Mouse (Mus musculus) lung, embryonic 15.5 days (tissue): ENCODE measurements around the gene Cd3d. TPM values are rescaled to one million over a fixed set of nuclear protein-coding genes. Genes with fewer than 3 reads are reported as not detected.

ENCODE experiments used
- ATAC-seq: fragments of 200-750 bp; cut with Nextera tagmentation; 2 replicates; pipeline ENCODE4 v1.8.0; 2017; ENCODE audit warnings: moderate number of reproducible peaks, borderline replicate concordance; ENCODE audit not compliant: low FRiP score, low TSS enrichment; ENCODE audit errors: extremely low read depth
- H3K27ac ChIP-seq: fragments of 300-500 bp; sonication (generic); 2 replicates; pipeline ENCODE4 v1.5.1; 2015; ENCODE audit warnings: moderate library complexity, mild to moderate bottlenecking, inconsistent platforms
- H3K27me3 ChIP-seq: fragments of 300-500 bp; sonication (generic); 2 replicates; pipeline ENCODE4 v1.6.1; 2015; ENCODE audit warnings: inconsistent platforms
- H3K36me3 ChIP-seq: fragments of 300-500 bp; sonication (generic); 2 replicates; pipeline ENCODE4 v1.6.1; 2015; ENCODE audit warnings: inconsistent platforms
- H3K4me1 ChIP-seq: fragments of 300-500 bp; sonication (generic); 2 replicates; pipeline ENCODE4 v1.6.1; 2015; ENCODE audit warnings: inconsistent platforms
- H3K4me2 ChIP-seq: fragments of 300-500 bp; sonication (generic); 2 replicates; pipeline ENCODE4 v1.6.1; 2015; ENCODE audit warnings: inconsistent platforms, mild to moderate bottlenecking, moderate library complexity
- H3K4me3 ChIP-seq: fragments of 300-500 bp; sonication (generic); 2 replicates; pipeline ENCODE4 v1.5.1; 2015; ENCODE audit warnings: mild to moderate bottlenecking, inconsistent platforms
- H3K9ac ChIP-seq: fragments of 300-500 bp; sonication (generic); 2 replicates; pipeline ENCODE4 v1.6.1; 2015; ENCODE audit warnings: inconsistent platforms
- H3K9me3 ChIP-seq: fragments of 300-500 bp; sonication (generic); 2 replicates; pipeline ENCODE4 v1.6.1; 2016; ENCODE audit warnings: inconsistent platforms
- WGBS: fragments of 180-500 bp; shearing (Covaris S2); methylation state at CpG from one replicate; pipeline ENCODE4 v1.1.7; 2015; 5-methylcytosine and 5-hydroxymethylcytosine counted together
- polyA plus RNA-seq: library from polyadenylated mRNA; unstranded; fragments of >200 nt; fragmentation: Nextera tagmentation; extraction: Ambion mirVana; gene quantifications from 2 replicates; pipeline ENCODE4 v1.2.1, GENCODE M21; 2015

Gene Cd3d
- polyA plus RNA-seq, 1 experiment from 2014 or later: 6.2 TPM

DNA sequence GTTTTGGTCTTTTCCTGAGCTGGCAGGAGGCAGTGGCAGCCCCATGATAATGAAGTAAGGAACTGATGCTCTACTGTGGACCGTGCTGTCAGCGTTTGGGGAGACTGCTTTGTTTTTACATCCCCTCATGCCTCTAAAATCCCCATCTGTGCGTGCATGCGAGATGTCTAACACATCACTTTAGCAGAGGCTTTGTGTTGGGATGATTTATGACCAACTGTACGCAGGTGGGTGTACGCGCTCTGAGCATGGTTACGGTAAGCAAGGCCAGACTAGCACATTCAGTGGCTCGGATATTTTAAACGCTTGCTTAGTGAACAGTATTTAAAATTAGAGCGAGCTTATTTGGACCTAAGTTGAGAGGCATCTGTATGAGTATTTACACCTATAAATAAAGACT lies 36.4 kb downstream of the Cd3d start:
- no peaks in the 10 kb centered on the region for H3K36me3 ChIP-seq
- no peaks in the 10 kb centered on the region for H3K27me3 ChIP-seq
- H3K9me3 ChIP-seq: no peaks in the 10 kb centered on the region
- H3K4me3 ChIP-seq: no peak overlapping the region
- no peaks in the 10 kb centered on the region for H3K4me1 ChIP-seq
- no peak overlapping the region for H3K27ac ChIP-seq
- H3K4me2 ChIP-seq: no peak overlapping the region
- H3K9ac ChIP-seq: no peak overlapping the region
- 78% methylated on average over 11 of the region's 11 CpGs for WGBS
- no peak for ATAC-seq

DNA sequence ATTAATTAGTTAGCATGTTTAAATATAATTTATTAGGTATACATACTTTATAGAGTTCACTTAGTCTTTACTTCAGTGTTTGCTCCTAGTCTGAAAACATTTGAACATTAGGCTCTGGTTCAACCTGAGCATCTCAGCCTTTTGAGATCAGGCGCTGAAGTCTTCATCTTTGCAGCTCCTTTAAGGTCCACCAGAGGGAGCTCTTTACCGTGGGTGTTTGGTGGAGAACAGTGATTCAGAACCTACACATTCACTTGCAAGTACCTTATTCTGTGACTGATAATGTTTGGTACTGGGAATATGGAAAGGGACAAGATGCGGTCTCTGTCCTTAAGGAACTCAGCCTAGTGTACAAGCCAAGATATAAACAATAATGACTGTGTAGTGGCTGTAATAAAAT lies 41.2 kb downstream of the Cd3d start:
- no peak overlapping the region for H3K9ac ChIP-seq
- no peaks in the 10 kb centered on the region for H3K36me3 ChIP-seq
- H3K4me3 ChIP-seq: no peak overlapping the region
- H3K27ac ChIP-seq: no peak overlapping the region
- no peak for ATAC-seq
- 12% methylated on average over 3 of the region's 3 CpGs for WGBS
- no peaks in the 10 kb centered on the region for H3K9me3 ChIP-seq
- no peak overlapping the region for H3K4me2 ChIP-seq
- H3K27me3 ChIP-seq: no peaks in the 10 kb centered on the region
- no peaks in the 10 kb centered on the region for H3K4me1 ChIP-seq

DNA sequence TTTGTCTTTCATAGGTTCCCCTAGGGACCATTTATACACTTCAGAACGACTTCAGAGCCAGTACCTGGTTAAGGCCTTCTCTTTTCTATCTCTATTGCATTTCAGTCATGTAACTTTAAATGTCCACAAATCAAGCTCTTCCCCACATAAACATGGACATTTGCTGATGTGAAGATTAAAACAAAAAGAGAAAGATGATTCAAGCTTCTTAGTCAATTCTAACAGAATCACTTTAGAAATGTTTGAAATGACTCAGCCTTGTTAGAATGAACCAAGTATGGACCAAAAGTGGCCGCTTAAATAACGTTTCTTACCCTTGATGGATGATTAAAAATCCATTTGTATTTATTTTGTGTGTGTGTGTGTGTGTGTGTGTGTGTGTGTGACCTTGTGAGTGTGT lies 42.1 kb downstream of the Cd3d start:
- Histone ChIP-seq H3K36me3 (no peaks in the 10 kb centered on the region), H3K4me1 (no peaks in the 10 kb centered on the region), H3K9ac (no peak overlapping the region), H3K27me3 (no peaks in the 10 kb centered on the region), H3K27ac (no peak overlapping the region), H3K4me2 (no peak overlapping the region), H3K9me3 (no peaks in the 10 kb centered on the region), H3K4me3 (no peak overlapping the region)
- WGBS: 64% methylated on average over 3 of the region's 3 CpGs
- ATAC-seq: no peak

DNA sequence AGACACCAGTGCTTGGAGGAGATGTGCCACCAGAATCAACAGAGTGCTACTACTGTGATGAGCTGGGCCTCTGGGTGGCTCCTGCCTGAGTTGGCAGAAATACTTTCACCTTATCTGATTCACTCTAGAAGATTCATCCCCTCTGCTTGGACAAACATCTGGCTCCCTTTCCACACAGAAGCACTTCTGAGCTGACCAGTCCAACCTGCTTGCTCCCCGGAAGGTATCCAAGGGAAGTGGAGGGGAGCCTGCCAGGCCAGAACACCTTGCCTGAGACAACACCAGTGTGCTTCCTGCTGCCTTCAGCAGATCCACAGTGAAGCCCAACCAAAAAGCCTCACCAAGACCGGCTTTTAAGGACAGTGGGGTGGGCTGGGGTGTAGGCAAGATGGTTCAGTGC lies 42.6 kb downstream of the Cd3d start:
- Histone ChIP-seq H3K27me3 (no peaks in the 10 kb centered on the region), H3K9ac (no peak overlapping the region), H3K27ac (no peak overlapping the region), H3K4me2 (no peak overlapping the region), H3K9me3 (no peaks in the 10 kb centered on the region), H3K4me1 (no peaks in the 10 kb centered on the region), H3K4me3 (no peak overlapping the region), H3K36me3 (no peaks in the 10 kb centered on the region)
- WGBS: 55% methylated on average over 2 of the region's 2 CpGs
- no peak for ATAC-seq

DNA sequence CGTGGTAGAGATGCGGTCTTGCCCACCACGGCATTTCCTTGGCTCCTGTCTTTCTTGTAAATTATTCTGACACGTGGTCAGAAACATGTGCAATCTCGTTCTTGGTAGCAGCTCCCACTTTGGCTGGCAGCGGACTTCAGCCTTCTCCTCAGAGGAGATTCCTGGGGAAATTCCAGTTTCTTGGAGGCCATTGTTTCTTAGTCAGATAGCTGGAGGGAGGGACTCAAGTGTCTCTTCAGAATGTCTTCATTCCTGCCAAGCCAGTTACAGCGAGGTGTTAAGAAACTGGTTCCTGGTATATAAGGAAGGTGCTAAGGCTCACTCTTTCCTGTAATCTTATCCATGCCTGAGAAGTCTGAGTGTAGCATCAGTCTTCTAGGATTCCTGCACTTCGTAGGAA lies 45.8 kb downstream of the Cd3d start:
- ATAC-seq: no peak
- H3K27me3 ChIP-seq: no peaks in the 10 kb centered on the region
- no peak overlapping the region for H3K4me2 ChIP-seq
- no peak overlapping the region for H3K9ac ChIP-seq
- 54% methylated on average over 8 of the region's 8 CpGs for WGBS
- H3K36me3 ChIP-seq: no peaks in the 10 kb centered on the region
- no peaks in the 10 kb centered on the region for H3K9me3 ChIP-seq
- H3K27ac ChIP-seq: no peak overlapping the region
- H3K4me3 ChIP-seq: no peak overlapping the region
- no peaks in the 10 kb centered on the region for H3K4me1 ChIP-seq

DNA sequence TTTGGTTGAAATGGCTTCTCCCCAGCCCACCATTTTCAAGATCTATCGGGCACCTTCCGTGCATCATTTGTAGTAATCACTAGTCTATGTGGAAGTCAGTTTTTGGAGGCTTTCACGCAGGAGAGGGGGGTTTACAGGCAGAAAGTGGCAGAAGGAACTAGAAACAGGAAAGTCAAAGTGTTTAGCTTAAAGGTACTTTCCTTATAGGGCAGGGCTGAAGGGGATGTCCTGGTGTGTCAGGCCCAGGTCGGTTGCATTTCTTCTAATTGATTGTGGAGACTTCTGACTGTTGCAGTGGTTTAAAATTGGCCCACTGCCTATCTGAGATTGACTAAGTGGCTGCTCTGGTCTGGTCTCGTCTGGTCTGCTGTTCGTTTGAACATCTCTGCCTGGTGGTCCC lies 48.8 kb downstream of the Cd3d start:
- no peaks in the 10 kb centered on the region for H3K36me3 ChIP-seq
- no peak overlapping the region for H3K4me3 ChIP-seq
- no peaks in the 10 kb centered on the region for H3K4me1 ChIP-seq
- no peaks in the 10 kb centered on the region for H3K9me3 ChIP-seq
- no peaks in the 10 kb centered on the region for H3K27me3 ChIP-seq
- no peak overlapping the region for H3K9ac ChIP-seq
- H3K4me2 ChIP-seq: no peak overlapping the region
- 58% methylated on average over 6 of the region's 6 CpGs for WGBS
- ATAC-seq: no peak
- no peak overlapping the region for H3K27ac ChIP-seq

DNA sequence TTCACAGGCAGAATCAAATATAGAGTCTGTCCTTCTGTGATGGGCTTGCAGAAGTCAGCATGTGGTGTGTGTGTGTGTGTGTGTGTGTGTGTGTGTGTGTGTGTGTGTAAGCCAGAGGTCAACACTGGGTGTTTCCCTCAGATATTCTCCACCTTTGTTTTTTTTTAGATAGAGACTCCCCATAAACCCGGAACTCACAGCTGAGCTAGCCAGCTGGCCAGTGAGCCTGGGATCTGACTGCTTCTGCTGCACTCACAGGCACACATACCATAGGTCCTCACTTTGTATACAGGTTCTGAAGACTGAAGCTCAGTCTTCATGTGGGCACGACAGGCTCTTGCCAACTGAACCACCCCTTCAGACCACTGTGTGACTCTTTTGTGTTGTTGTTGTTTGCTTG lies 50.7 kb downstream of the Cd3d start:
- WGBS: 47% methylated on average over 2 of the region's 2 CpGs
- no peak for ATAC-seq
- no peaks in the 10 kb centered on the region for H3K27me3 ChIP-seq

DNA sequence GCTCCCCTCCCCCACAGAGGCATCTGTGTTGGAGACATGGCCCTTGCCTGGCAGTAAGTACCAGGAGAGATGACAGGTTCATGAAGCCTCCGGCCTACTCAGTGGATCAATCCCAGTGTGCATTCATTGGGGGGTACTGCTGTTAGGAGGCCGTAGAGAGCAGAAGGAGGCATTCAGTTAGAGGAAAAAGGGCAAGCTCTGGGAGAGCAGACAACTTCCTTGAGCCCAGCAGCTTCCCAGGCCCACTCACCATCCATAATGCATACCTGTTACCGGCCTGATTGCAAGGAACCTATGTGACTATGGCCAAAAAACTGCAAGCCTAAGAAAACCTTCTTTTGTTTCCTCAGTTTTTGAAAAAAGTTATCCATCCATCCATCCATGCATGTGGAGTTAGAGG lies 52.9 kb downstream of the Cd3d start:
- no peak overlapping the region for H3K9ac ChIP-seq
- no peak for ATAC-seq
- H3K27ac ChIP-seq: no peak overlapping the region
- no peaks in the 10 kb centered on the region for H3K36me3 ChIP-seq
- no peaks in the 10 kb centered on the region for H3K9me3 ChIP-seq
- WGBS: 71% methylated on average over 3 of the region's 3 CpGs
- no peak overlapping the region for H3K4me3 ChIP-seq
- no peak overlapping the region for H3K4me2 ChIP-seq
- H3K4me1 ChIP-seq: no peaks in the 10 kb centered on the region
- H3K27me3 ChIP-seq: peaks cover 12% of the 10 kb centered on the region

More for the DNA sequence above, 50.7 kb downstream of the Cd3d start:
- H3K27ac ChIP-seq: no peak overlapping the region
- no peak overlapping the region for H3K4me3 ChIP-seq
- H3K9ac ChIP-seq: no peak overlapping the region
- H3K4me2 ChIP-seq: no peak overlapping the region
- H3K9me3 ChIP-seq: no peaks in the 10 kb centered on the region
- no peaks in the 10 kb centered on the region for H3K4me1 ChIP-seq
- no peaks in the 10 kb centered on the region for H3K36me3 ChIP-seq

Other genes starting within 250 kb of the Cd3d start
- 26.6 and 33.2 TPM in 2 replicates for gene Phldb1, start 246.6 kb upstream of the Cd3d start, polyA plus RNA-seq
- 193 and 199 TPM in 2 replicates for gene Arcn1, start 213.9 kb upstream of the Cd3d start, polyA plus RNA-seq
- 93.2 and 99.1 TPM in 2 replicates for gene Ift46, start 213.9 kb upstream of the Cd3d start, polyA plus RNA-seq
- gene Tmem25, start 182.5 kb upstream of the Cd3d start, polyA plus RNA-seq: 1.0 and 1.2 TPM in 2 replicates
- 0.67 and 1.2 TPM in 2 replicates for gene Ttc36, start 178.7 kb upstream of the Cd3d start, polyA plus RNA-seq
- 11.2 and 15.5 TPM in 2 replicates for gene Kmt2a, start 100.5 kb upstream of the Cd3d start, polyA plus RNA-seq
- gene Atp5l, start 61.0 kb upstream of the Cd3d start, polyA plus RNA-seq: 636 and 712 TPM in 2 replicates
- gene Ube4a, start 16.2 kb upstream of the Cd3d start, polyA plus RNA-seq: 21.7 and 25.7 TPM in 2 replicates
- 4.3 and 20.4 TPM in 2 replicates for gene Cd3g, start 1.4 kb upstream of the Cd3d start, polyA plus RNA-seq
- gene Cd3e, start 27.8 kb downstream of the Cd3d start, polyA plus RNA-seq: 1.9 and 12.6 TPM in 2 replicates
- 15.8 and 16.3 TPM in 2 replicates for gene Mpzl2, start 58.0 kb downstream of the Cd3d start, polyA plus RNA-seq
- 2.7 TPM in 2 replicates for gene Mpzl3, start 73.4 kb downstream of the Cd3d start, polyA plus RNA-seq
- 0.35 and 0.76 TPM in 2 replicates for gene Jaml, start 97.4 kb downstream of the Cd3d start, polyA plus RNA-seq
- 4.0 and 4.2 TPM in 2 replicates for gene Scn2b, start 136.0 kb downstream of the Cd3d start, polyA plus RNA-seq
- 0.48 and 0.65 TPM in 2 replicates for gene Scn4b, start 156.6 kb downstream of the Cd3d start, polyA plus RNA-seq
- 0.18 TPM in 1 of 2 replicates, not detected in the other for gene BC049352, start 200.2 kb downstream of the Cd3d start, polyA plus RNA-seq
- 1.7 and 2.6 TPM in 2 replicates for gene Tmprss4, start 222.3 kb downstream of the Cd3d start, polyA plus RNA-seq